Mouse (Mus musculus): ENCODE measurements at regions not wholly inside any gene's neighbourhood (a gene's known extent, or its start where the extent isn't known, plus 50 kb on each side); places are given as distances from the start of the nearest gene placed in this dataset.

DNA sequence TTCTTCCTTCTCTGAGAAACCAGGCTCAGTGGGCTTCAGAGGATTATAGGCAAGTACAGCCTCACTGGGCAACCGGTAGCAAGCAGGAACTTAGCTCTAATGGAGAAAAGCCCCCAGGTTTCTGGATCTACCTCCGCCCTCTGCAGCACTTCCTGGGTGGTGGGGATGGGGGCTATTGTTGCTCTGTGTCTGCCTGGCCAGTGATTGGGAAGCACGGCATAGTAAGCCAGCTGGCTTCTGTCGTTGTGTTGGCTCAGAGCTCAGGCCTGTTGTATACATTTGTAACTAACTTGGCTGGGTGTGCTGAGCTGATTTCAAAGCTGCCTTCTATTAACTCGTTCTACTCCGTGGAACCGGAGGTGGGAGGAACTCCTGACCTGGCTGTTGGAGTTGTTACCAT lies 58.9 kb upstream of the Gjb5 start:
- Histone ChIP-seq H3K9me3 (ENCODE audit: low read depth, low read length) (no peaks in the 10 kb centered on the region), H3K9ac (no peak overlapping the region), H3K4me1 (ENCODE audit: insufficient read depth) (peaks cover 5% of the 10 kb centered on the region), H3K4me2 (peak overlapping the region; percentile 53), H3K4me3 (ENCODE audit: low read depth, low read length) (0 out of 2 replicates have a peak overlapping the region, but pooled peaks have one; percentile 9), H3K27ac (ENCODE audit: low read depth) (peak overlapping the region; percentile 73; the same call in 1 of the 2 replicates), H3K36me3 (ENCODE audit: insufficient read depth) (no peaks in the 10 kb centered on the region), H3K27me3 (ENCODE audit: insufficient read depth, low read length) (no peaks in the 10 kb centered on the region)
- TF ChIP-seq CTCF (IDR thresholded peaks at IDR 0.05; ENCODE audit: low read depth), result no peak
- 10% methylated on average over 7 of the region's 7 CpGs for WGBS
- DNase-seq, result peak; percentile 94
- peak; percentile 78; the same call in 1 of the 2 replicates for ATAC-seq (ENCODE audit: insufficient read depth)

DNA sequence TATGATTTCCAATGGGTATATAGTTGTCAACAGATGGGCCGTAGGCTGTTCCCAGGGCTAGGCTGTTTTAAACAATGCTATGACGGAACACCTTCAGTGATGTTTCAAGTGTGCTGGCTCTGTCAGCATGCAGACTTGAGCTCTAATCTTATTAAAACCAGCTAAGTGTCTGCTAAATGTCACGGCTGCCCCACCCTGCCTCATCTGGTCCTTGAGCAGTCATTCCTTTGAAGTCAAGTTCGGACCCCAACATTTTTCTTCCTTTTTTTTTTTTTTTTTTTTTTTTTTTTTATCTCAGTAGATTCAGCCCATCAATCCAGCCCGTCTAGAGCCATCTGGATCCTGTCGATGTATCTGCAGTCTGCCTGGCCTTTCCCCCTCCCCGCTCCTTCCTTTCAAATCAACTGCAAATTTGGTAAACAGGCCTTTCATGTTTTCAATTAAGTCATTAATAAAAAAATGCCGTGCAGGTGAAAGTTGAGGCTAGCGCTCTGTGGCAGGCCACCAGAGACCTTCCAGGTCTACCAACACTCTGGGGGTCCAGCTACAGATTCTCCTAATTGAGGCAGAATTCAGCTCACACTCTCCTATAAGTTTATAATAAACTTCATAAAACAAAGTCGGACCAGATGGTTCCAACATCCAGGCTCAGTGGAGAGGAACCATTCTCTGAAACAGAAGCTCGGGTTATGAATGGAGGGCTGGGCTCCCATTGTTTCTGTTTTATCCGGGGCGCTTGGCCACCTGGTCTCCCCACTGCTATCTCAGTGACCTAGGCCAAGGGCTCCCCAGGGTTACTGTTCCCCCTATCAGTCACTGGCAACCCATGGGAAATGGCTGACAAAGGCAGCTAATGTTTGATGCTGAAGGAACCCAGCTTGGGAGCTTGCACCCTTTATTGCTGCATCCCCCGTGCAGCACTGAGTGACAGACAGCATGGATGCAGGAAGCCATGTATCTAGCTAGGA lies 56.3 kb upstream of the Gjb5 start:
- no peaks in the 10 kb centered on the region for H3K36me3 ChIP-seq (ENCODE audit: insufficient read depth)
- no peak for TF ChIP-seq CTCF (IDR thresholded peaks at IDR 0.05; ENCODE audit: low read depth)
- H3K9me3 ChIP-seq (ENCODE audit: low read depth, low read length), result no peaks in the 10 kb centered on the region
- DNase-seq (peak; percentile 72), ATAC-seq (ENCODE audit: insufficient read depth) (peak; percentile 20; the same call in 1 of the 2 replicates)
- peak overlapping the region; percentile 75; the same call in 1 of the 2 replicates for H3K27ac ChIP-seq (ENCODE audit: low read depth)
- no peak overlapping the region for H3K4me3 ChIP-seq (ENCODE audit: low read depth, low read length)
- H3K4me2 ChIP-seq, result peak overlapping the region; percentile 15; the same call in 1 of the 2 replicates
- no peak overlapping the region for H3K9ac ChIP-seq
- H3K4me1 ChIP-seq (ENCODE audit: insufficient read depth), result peaks cover 12% of the 10 kb centered on the region
- no peaks in the 10 kb centered on the region for H3K27me3 ChIP-seq (ENCODE audit: insufficient read depth, low read length)
- 20% methylated on average over 14 of the region's 14 CpGs for WGBS
